In the genomic region with DNA sequence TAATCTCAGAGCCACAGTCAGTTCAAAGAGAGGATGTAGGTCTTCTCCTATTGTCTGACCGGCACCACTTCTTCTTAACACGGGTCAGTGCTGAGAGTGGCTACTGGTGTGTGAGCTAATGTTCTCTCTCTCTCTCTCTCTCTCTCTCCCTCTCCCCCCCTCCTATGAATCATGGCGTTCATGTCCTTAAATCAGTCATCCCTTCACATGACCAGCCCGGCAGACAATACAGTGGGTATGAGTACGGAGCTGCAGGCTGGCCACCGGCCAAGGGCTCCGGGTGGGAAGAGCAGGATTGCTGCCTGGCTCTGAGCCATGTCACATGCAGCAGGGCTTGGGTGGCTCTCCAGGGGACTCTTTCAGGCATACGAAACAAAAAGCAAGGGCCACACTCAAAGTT, we compare ENCODE assay signal across 8 mouse cellular contexts. TPM values are rescaled to one million over a fixed set of nuclear protein-coding genes. Genes with fewer than 3 reads are reported as not detected.
DNase-seq lines count a peak whose midpoint lies in the region; ATAC-seq and TF ChIP-seq lines count a peak whose summit lies in the region.

No protein-coding gene starts in this region.

- H3K27ac ChIP-seq in gastrocnemius, adult 2 months, result no peak overlapping the region
- H3K27ac ChIP-seq in forebrain, embryonic 10.5 days, result 0 out of 2 replicates have a peak overlapping the region, but pooled peaks have one; percentile 8
- no peak overlapping the region for H3K27ac ChIP-seq in hindbrain, embryonic 16.5 days (ENCODE audit: low read depth, low read length)
- H3K27ac ChIP-seq in lung, embryonic 16.5 days (ENCODE audit: low read length), result no peak overlapping the region

- DNase-seq in gastrocnemius, adult 2 months, result peak; percentile 50
- DNase-seq in gastrocnemius, adult 8-10 months (ENCODE audit: low spot score in 2 of 2), result no peak
- peak; percentile 70 for DNase-seq in MN1 (ENCODE audit: low spot score)
- no peak for DNase-seq in forebrain, embryonic 10.5 days (ENCODE audit: extremely low spot score, low spot score)
- DNase-seq in splenic B cell, adult 2 months (ENCODE audit: low read depth, low spot score), result peak; percentile 29
- no peak for DNase-seq in thymus, postnatal 10 days (ENCODE audit: low spot score in 2 of 2)

- no peaks in the 10 kb centered on the region; the same call in 1 of the 2 replicates for H3K27me3 ChIP-seq in forebrain, embryonic 10.5 days (ENCODE audit: poor library complexity, severe bottlenecking)
- H3K27me3 ChIP-seq in hindbrain, embryonic 16.5 days (replicated peaks; ENCODE audit: control insufficient read depth, insufficient read depth, low read length), result no peaks in the 10 kb centered on the region
- H3K27me3 ChIP-seq in lung, embryonic 16.5 days (ENCODE audit: control insufficient read depth, insufficient read depth, low read depth, low read length), result no peaks in the 10 kb centered on the region
- H3K27me3 ChIP-seq in splenic B cell, adult 2 months (ENCODE audit: control insufficient read depth, insufficient read depth, low read length, poor library complexity, severe bottlenecking), result no peaks in the 10 kb centered on the region

- H3K4me1 ChIP-seq in forebrain, embryonic 10.5 days, result peaks cover 47% of the 10 kb centered on the region
- H3K4me1 ChIP-seq in hindbrain, embryonic 16.5 days (ENCODE audit: control insufficient read depth, insufficient read depth, low read depth, low read length), result no peaks in the 10 kb centered on the region
- peaks cover 5% of the 10 kb centered on the region; the same call in 1 of the 2 replicates for H3K4me1 ChIP-seq in lung, embryonic 16.5 days (replicated peaks; ENCODE audit: control insufficient read depth, insufficient read depth, low read length)

- TF ChIP-seq CTCF in gastrocnemius, adult 2 months (IDR thresholded peaks at IDR 0.05), result no peak

- H3K4me3 ChIP-seq in gastrocnemius, adult 2 months, result peak overlapping the region; percentile 46
- no peak overlapping the region for H3K4me3 ChIP-seq in forebrain, embryonic 10.5 days
- no peak overlapping the region for H3K4me3 ChIP-seq in hindbrain, embryonic 16.5 days (ENCODE audit: low read length)
- peak overlapping the region; percentile 1; the same call in 1 of the 2 replicates for H3K4me3 ChIP-seq in lung, embryonic 16.5 days (ENCODE audit: low read length)

- H3K9me3 ChIP-seq in forebrain, embryonic 10.5 days, result no peaks in the 10 kb centered on the region
- no peaks in the 10 kb centered on the region for H3K9me3 ChIP-seq in hindbrain, embryonic 16.5 days (ENCODE audit: control insufficient read depth, low read length)
- H3K9me3 ChIP-seq in lung, embryonic 16.5 days (ENCODE audit: control insufficient read depth, low read length), result no peaks in the 10 kb centered on the region

- H3K9ac ChIP-seq in hindbrain, embryonic 16.5 days (ENCODE audit: low read depth, low read length), result no peak overlapping the region
- H3K9ac ChIP-seq in lung, embryonic 16.5 days (ENCODE audit: low read length), result 0 out of 2 replicates have a peak overlapping the region, but pooled peaks have one; percentile 27

- H3K4me2 ChIP-seq in hindbrain, embryonic 16.5 days (ENCODE audit: low read length), result peak overlapping the region; percentile 24; the same call in 1 of the 2 replicates
- peak overlapping the region; percentile 37 for H3K4me2 ChIP-seq in lung, embryonic 16.5 days (ENCODE audit: low read depth, low read length)

- no peaks in the 10 kb centered on the region for H3K36me3 ChIP-seq in forebrain, embryonic 10.5 days (replicated peaks)
- no peaks in the 10 kb centered on the region for H3K36me3 ChIP-seq in hindbrain, embryonic 16.5 days (ENCODE audit: control insufficient read depth, insufficient read depth, low read length)
- no peaks in the 10 kb centered on the region for H3K36me3 ChIP-seq in lung, embryonic 16.5 days (ENCODE audit: control insufficient read depth, insufficient read depth, low read length)
- H3K36me3 ChIP-seq in splenic B cell, adult 2 months (ENCODE audit: control insufficient read depth, insufficient read depth, low read length, poor library complexity, severe bottlenecking), result no peaks in the 10 kb centered on the region

- intact Hi-C loops in gastrocnemius, adult 2 months (cut with DNase I), result no loop called here

- WGBS in forebrain, embryonic 10.5 days, result 94% methylated on average over 8 of the region's 8 CpGs
- 28% methylated on average over 8 of the region's 8 CpGs for WGBS in hindbrain, embryonic 16.5 days
- WGBS in lung, embryonic 16.5 days, result 10% methylated on average over 8 of the region's 8 CpGs

- ATAC-seq in hindbrain, embryonic 16.5 days, result peak; percentile 70
- peak; percentile 87 for ATAC-seq in lung, embryonic 16.5 days (ENCODE audit: low read depth)

RNA-seq across cellular contexts. Expression of gene Pgm2, which starts 47.2 kb away (rescaled TPM):
- 1 to 10 TPM; 1.8 to 2.9 TPM for total RNA-seq in gastrocnemius, adult 2 months (2021)
- 1 to 10 TPM in 3 of 4 experiments, under 1 TPM in 1; 0.97 to 2.4 (median 1.4) TPM for total RNA-seq in gastrocnemius, adult 8-10 months (2022)
- 25.8 and 27.0 TPM in 2 replicates for polyA plus RNA-seq in forebrain, embryonic 10.5 days (2016; fragmentation: Nextera tagmentation; extraction: Ambion mirVana)
- polyA plus RNA-seq in hindbrain, embryonic 16.5 days (2015; fragmentation: Nextera tagmentation; extraction: Ambion mirVana), result 18.8 and 18.9 TPM in 2 replicates
- polyA plus RNA-seq in lung, embryonic 16.5 days (2015; fragmentation: Nextera tagmentation; extraction: Ambion mirVana), result 35.9 and 38.5 TPM in 2 replicates

Comparison
In these comparisons a context has a peak if more than half of its experiments do, and no peak if none do; other contexts are left out.
1. DNase-seq: peak in gastrocnemius, adult 2 months (single experiment), MN1 (single experiment) and splenic B cell, adult 2 months (single experiment); none in gastrocnemius, adult 8-10 months (0 of 2), forebrain, embryonic 10.5 days (single experiment) and thymus, postnatal 10 days (0 of 2).
2. H3K4me3 ChIP-seq: peak in gastrocnemius, adult 2 months (single experiment) and lung, embryonic 16.5 days (single experiment); none in forebrain, embryonic 10.5 days (single experiment) and hindbrain, embryonic 16.5 days (single experiment).